Mouse (Mus musculus) small intestine, adult 2 months (tissue): Measurements from ENCODE around the gene Abcd3.

Experiments used
- CTCF ChIP-seq: fragments of 200-500 bp; IDR thresholded peaks from 2 replicates; pipeline ENCODE4 v1.5.1; 2012; ENCODE audit warnings: low read depth, mild to moderate bottlenecking, control low read depth, inconsistent platforms, low read length, moderate library complexity, mixed read lengths; ENCODE audit not compliant: insufficient replicate concordance, insufficient read length; ENCODE audit errors: extremely low read depth
- POLR2A ChIP-seq: fragments of 200-500 bp; IDR thresholded peaks from 2 replicates; pipeline ENCODE4 v1.6.1; 2012; ENCODE audit warnings: low read depth, mild to moderate bottlenecking, control low read depth, inconsistent platforms, low read length, moderate library complexity

DNA sequence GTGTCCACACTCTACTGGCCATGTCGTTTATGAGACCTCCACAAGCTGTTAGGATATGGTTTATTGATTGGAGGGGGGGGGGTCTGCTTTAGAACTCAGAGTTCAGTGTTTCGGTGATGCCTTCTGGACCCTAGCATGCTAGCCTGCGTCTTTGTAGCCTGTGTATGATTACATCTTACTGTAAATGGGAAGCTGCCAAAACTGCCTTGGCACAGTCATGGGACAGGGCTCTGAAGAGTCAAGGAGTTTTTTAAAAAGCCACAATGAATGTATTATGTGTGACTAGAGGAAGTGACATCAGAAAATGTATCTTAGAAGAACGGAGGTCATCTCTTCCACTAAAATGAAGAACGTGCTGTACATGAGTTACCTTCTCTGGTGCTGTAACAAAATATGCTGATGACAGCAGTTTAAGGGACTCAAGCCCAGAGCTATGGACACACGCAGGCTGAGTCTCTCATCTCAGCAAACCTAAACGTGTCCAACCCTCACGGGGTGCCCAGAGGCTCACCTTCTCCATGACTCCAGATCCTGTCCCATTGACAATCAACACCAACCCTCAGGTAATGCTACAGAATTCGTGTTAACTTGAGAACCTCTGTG lies 26.4 kb upstream of the Abcd3 start:
- TF ChIP-seq CTCF (no peak), POLR2A (no peak)
